Mouse (Mus musculus): ENCODE measurements around the gene Polr2g. TPM values are rescaled to one million over a fixed set of nuclear protein-coding genes. Genes with fewer than 3 reads are reported as not detected.

The Polr2g gene
- polyA plus RNA-seq, 1 experiment from 2014 or later = 153 TPM

DNA sequence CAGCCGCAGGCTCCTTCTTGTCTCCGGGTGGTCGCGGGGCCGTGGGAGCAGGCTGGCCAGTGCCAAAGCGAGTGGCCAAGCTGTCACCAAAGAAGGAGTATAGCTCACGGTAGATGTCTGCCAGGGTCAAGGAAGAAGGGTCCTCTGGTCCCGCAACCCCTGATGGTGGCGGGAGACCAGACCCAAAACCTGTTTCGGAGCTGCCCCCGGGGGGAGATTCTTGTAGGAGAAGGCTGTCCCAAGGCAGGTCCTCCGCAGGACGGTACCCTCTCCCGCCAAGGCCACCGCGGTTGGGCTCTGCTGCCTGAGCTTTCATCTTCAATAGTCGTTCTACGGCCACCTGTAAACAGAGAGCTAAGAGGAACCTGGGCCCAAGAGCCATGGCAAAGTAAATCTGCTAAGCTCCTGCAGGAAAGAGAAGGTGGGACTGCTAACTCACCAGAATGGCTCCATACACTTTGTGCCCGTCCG lies 23.4 kb downstream of the Polr2g start:
- peak; percentile 22 for ATAC-seq (ENCODE audit: insufficient number of reproducible peaks, low FRiP score, low TSS enrichment, low read depth)
- peak overlapping the region; percentile 88 for H3K4me2 ChIP-seq (replicated peaks)
- peaks cover 25% of the 10 kb centered on the region for H3K4me1 ChIP-seq
- H3K4me3 ChIP-seq (replicated peaks) = peak overlapping the region; percentile 78
- H3K27me3 ChIP-seq = no peaks in the 10 kb centered on the region
- H3K9ac ChIP-seq = peak overlapping the region; percentile 95
- H3K9me3 ChIP-seq (replicated peaks) = no peaks in the 10 kb centered on the region
- WGBS = 4% methylated on average over 20 of the region's 20 CpGs
- H3K36me3 ChIP-seq = peaks cover 30% of the 10 kb centered on the region
- H3K27ac ChIP-seq (replicated peaks) = peak overlapping the region; percentile 99

- Histone ChIP-seq H3K4me2 (replicated peaks) (peak within 1 kb of the TSS; percentile 88), H3K4me1 (peaks cover 25% of the 10 kb centered on the region), H3K27me3 (no peaks in the 10 kb centered on the region), H3K27ac (replicated peaks) (peak within 1 kb of the TSS; percentile 99), H3K9me3 (replicated peaks) (no peaks in the 10 kb centered on the region), H3K36me3 (peaks cover 33% of the 10 kb centered on the region), H3K4me3 (replicated peaks) (peak within 1 kb of the TSS; percentile 78), H3K9ac (peak within 1 kb of the TSS; percentile 95)
- ATAC-seq (ENCODE audit: insufficient number of reproducible peaks, low FRiP score, low TSS enrichment, low read depth) = peak; percentile 93
- WGBS = under 1% methylated on average over 68 of the region's 68 CpGs
These were observed 24.1 kb downstream of the Polr2g start, which contains the start of gene Tmem179b for GRCm38 (mm10) chr19:8774086-8774835. TSS of gene Tmem179b (minus strand) at chr19:8774467.

- ATAC-seq (ENCODE audit: insufficient number of reproducible peaks, low FRiP score, low TSS enrichment, low read depth) = no peak
- H3K9ac ChIP-seq = peak overlapping the region; percentile 95; the same call in 1 of the 2 replicates
- H3K4me1 ChIP-seq = peaks cover 25% of the 10 kb centered on the region
- WGBS = 55% methylated on average over 6 of the region's 6 CpGs
- peaks cover 35% of the 10 kb centered on the region for H3K36me3 ChIP-seq
- peak overlapping the region; percentile 78 for H3K4me3 ChIP-seq (replicated peaks)
- H3K27ac ChIP-seq (replicated peaks) = peak overlapping the region; percentile 99
- H3K27me3 ChIP-seq = no peaks in the 10 kb centered on the region
- H3K4me2 ChIP-seq (replicated peaks) = peak overlapping the region; percentile 88
- no peaks in the 10 kb centered on the region for H3K9me3 ChIP-seq (replicated peaks)
These were observed 25.0 kb downstream of the Polr2g start for GRCm38 (mm10) chr19:8773409-8773808.

DNA sequence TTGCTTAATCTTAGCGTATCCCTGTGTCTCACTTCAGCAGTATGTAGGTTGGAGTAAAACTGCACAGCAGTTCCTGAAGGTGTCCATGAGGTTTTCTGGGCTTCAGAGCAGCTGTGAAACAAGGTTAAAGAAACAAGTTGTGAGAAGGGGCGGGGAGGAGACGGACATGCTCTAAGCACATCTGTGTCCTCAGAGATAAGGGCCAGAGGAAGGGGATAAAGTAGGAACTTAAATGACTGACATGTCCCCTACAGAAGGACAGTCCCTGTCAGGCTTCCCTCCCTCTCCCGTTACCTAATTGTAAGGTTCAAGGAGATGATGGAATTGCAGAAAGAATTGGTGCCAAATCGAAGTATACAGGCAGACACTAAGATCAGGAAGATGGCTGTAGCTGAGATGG lies 25.4 kb downstream of the Polr2g start:
- WGBS = 83% methylated on average over 5 of the region's 5 CpGs
- H3K9me3 ChIP-seq (replicated peaks) = no peaks in the 10 kb centered on the region

GRCm38 (mm10) chr19:8770567-8771270 lies 27.7 kb downstream of the Polr2g start, which contains the start of gene Tmem223:
TSS of gene Tmem223 (plus strand) at chr19:8770996.
- no peak for ATAC-seq (ENCODE audit: insufficient number of reproducible peaks, low FRiP score, low TSS enrichment, low read depth)
- Histone ChIP-seq H3K4me1 (peaks cover 25% of the 10 kb centered on the region), H3K4me3 (replicated peaks) (peak within 1 kb of the TSS; percentile 69), H3K9me3 (replicated peaks) (no peaks in the 10 kb centered on the region), H3K36me3 (peaks cover 55% of the 10 kb centered on the region), H3K27ac (replicated peaks) (peak within 1 kb of the TSS; percentile 94), H3K4me2 (replicated peaks) (peak within 1 kb of the TSS; percentile 67), H3K27me3 (no peaks in the 10 kb centered on the region), H3K9ac (peak within 1 kb of the TSS; percentile 85)
- 14% methylated on average over 29 of the region's 29 CpGs for whole genome bisulfite sequencing

More for the DNA sequence above, 25.4 kb downstream of the Polr2g start:
- Histone ChIP-seq H3K4me1 (peaks cover 25% of the 10 kb centered on the region), H3K27ac (replicated peaks) (peak overlapping the region; percentile 99), H3K36me3 (peaks cover 36% of the 10 kb centered on the region), H3K27me3 (no peaks in the 10 kb centered on the region), H3K9ac (0 out of 2 replicates have a peak overlapping the region, but pooled peaks have one; percentile 1), H3K4me3 (replicated peaks) (peak overlapping the region; percentile 78), H3K4me2 (replicated peaks) (peak overlapping the region; percentile 88)
- ATAC-seq (ENCODE audit: insufficient number of reproducible peaks, low FRiP score, low TSS enrichment, low read depth) = no peak

GRCm38 (mm10) chr19:8765562-8765961 lies 32.8 kb downstream of the Polr2g start:
- Histone ChIP-seq H3K9ac (no peak overlapping the region), H3K27ac (replicated peaks) (no peak overlapping the region), H3K36me3 (peaks cover 84% of the 10 kb centered on the region), H3K4me2 (replicated peaks) (no peak overlapping the region), H3K9me3 (replicated peaks) (no peaks in the 10 kb centered on the region), H3K27me3 (no peaks in the 10 kb centered on the region), H3K4me1 (peaks cover 5% of the 10 kb centered on the region), H3K4me3 (replicated peaks) (no peak overlapping the region)
- WGBS = 97% methylated on average over 9 of the region's 9 CpGs
- no peak for ATAC-seq (ENCODE audit: insufficient number of reproducible peaks, low FRiP score, low TSS enrichment, low read depth)

DNA sequence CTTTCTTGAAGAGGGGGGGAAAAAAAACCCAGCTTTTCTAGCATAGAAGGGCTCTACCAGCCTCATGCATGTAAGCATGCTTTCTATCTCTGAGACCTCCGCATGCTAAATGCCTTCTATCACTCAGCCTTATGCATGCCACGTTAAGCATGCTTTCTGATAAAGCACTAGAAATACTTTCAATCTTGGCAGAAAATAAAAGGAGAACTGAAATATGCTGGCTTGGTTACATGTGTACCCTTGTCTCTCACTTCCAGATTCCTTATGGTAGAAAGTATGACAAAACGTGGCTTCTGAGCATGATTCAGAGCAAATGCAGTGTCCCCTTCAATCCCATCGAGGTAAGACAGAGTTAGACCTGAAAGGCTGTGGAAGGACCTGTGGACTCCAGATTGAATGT lies 35.1 kb downstream of the Polr2g start:
- Histone ChIP-seq H3K36me3 (peaks cover 62% of the 10 kb centered on the region), H3K9me3 (replicated peaks) (no peaks in the 10 kb centered on the region), H3K4me1 (peaks cover 1% of the 10 kb centered on the region), H3K27ac (replicated peaks) (no peak overlapping the region), H3K4me3 (replicated peaks) (no peak overlapping the region), H3K27me3 (no peaks in the 10 kb centered on the region), H3K9ac (no peak overlapping the region), H3K4me2 (replicated peaks) (no peak overlapping the region)
- 88% methylated on average over 4 of the region's 4 CpGs for WGBS
- ATAC-seq (ENCODE audit: insufficient number of reproducible peaks, low FRiP score, low TSS enrichment, low read depth) = no peak

DNA sequence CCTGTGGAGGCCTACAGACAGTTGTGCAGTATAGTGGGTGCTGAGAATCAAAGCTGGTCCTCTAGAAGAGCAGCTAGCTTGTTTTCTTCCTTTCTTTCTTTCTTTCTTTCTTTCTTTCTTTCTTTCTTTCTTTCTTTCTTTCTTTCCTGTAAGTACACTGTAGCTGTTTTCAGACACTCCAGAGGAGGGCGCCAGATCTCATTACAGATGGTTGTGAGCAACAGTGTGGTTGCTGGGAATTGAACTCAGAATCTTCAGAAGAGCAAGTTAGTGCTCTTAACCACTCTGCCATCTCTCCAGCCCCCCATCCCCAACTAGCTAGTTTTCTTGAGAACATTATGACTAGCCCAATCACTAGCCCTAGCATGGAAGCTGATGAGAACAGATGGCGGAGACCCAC lies 37.6 kb downstream of the Polr2g start:
- no peaks in the 10 kb centered on the region for H3K9me3 ChIP-seq (replicated peaks)
- 93% methylated on average over 2 of the region's 2 CpGs for WGBS
- no peak overlapping the region for H3K4me3 ChIP-seq (replicated peaks)
- no peak overlapping the region for H3K9ac ChIP-seq
- H3K4me2 ChIP-seq (replicated peaks) = no peak overlapping the region
- no peak for ATAC-seq (ENCODE audit: insufficient number of reproducible peaks, low FRiP score, low TSS enrichment, low read depth)
- H3K4me1 ChIP-seq = peaks cover 12% of the 10 kb centered on the region
- no peaks in the 10 kb centered on the region for H3K27me3 ChIP-seq
- H3K27ac ChIP-seq (replicated peaks) = no peak overlapping the region
- peaks cover 37% of the 10 kb centered on the region for H3K36me3 ChIP-seq

DNA sequence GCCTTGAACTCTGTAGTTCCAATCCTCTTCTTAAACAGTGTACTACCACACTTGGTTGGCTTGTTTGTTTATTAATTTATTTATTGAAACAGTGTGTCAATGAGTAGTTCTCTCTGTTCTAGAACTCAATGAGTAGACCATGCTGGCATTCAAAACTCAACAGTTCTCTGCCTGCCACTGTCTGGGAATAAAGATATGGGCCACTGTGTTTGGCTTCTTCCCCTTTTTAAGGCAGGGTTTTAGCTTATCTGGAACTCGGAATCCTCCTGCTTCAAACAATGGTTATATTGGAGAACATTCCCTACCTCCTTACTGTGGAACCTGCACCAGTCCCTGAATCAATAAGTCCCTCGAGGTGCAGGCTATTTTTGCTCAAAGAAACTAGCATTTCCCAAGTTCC lies 39.5 kb downstream of the Polr2g start:
- peaks cover 20% of the 10 kb centered on the region for H3K4me1 ChIP-seq
- no peak overlapping the region for H3K9ac ChIP-seq
- H3K4me2 ChIP-seq (replicated peaks) = 0 out of 2 replicates have a peak overlapping the region, but pooled peaks have one; percentile 56
- H3K27ac ChIP-seq (replicated peaks) = no peak overlapping the region
- 89% methylated on average over 2 of the region's 2 CpGs for WGBS
- no peak for ATAC-seq (ENCODE audit: insufficient number of reproducible peaks, low FRiP score, low TSS enrichment, low read depth)
- H3K9me3 ChIP-seq (replicated peaks) = no peaks in the 10 kb centered on the region
- peaks cover 28% of the 10 kb centered on the region for H3K36me3 ChIP-seq
- H3K27me3 ChIP-seq = no peaks in the 10 kb centered on the region
- no peak overlapping the region for H3K4me3 ChIP-seq (replicated peaks)

DNA sequence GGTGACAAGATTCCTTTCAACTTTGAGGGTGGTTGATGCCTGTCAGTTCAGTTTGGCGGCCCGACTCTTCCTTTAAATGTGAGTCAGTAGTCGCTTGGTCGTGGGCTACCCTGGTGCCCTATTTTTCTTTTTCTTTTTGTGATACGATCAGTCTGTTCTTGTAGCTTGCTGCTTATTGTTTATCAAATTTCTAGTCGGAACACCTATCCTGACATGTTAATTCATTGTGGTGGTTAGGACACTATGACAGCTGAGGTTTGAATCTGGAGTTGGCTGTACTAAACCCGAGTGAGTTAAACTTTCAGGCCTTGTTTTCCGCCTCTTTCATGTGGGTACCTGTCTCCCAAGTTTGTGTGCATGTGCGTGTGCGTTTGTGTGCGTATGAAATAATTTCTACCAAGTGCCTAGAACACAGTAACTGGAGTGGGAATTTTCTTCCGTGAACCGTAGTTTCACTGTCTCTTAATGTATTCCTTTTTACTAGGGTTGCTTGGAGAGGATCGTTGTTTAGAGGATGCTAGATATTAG lies 40.8 kb downstream of the Polr2g start:
- Histone ChIP-seq H3K9me3 (replicated peaks) (no peaks in the 10 kb centered on the region), H3K36me3 (peaks cover 28% of the 10 kb centered on the region), H3K9ac (peak overlapping the region; percentile 96), H3K4me2 (replicated peaks) (peak overlapping the region; percentile 56), H3K4me1 (peaks cover 20% of the 10 kb centered on the region), H3K27ac (replicated peaks) (peak overlapping the region; percentile 92), H3K27me3 (no peaks in the 10 kb centered on the region), H3K4me3 (replicated peaks) (peak overlapping the region; percentile 92)
- no peak for ATAC-seq (ENCODE audit: insufficient number of reproducible peaks, low FRiP score, low TSS enrichment, low read depth)
- WGBS = 1% methylated on average over 14 of the region's 14 CpGs

All from embryonic facial prominence, embryonic 15.5 days (tissue).